Mouse (Mus musculus) limb, embryonic 15.5 days (tissue): Measurements from ENCODE around the gene Slain1. TPM values are rescaled to one million over a fixed set of nuclear protein-coding genes. Genes with fewer than 3 reads are reported as not detected.
"Not testable (repeated sequence)": the region's sequence is repeated elsewhere in the genome, so short reads cannot be mapped to it uniquely, and the experiment has no call there.

Experiments
- ATAC-seq: fragments of 200-750 bp; cut with Nextera tagmentation; 2 replicates; pipeline ENCODE4 v1.8.0; 2017; ENCODE audit warnings: low read depth, moderate TSS enrichment; ENCODE audit not compliant: insufficient number of reproducible peaks, low FRiP score, low TSS enrichment
- H3K27ac ChIP-seq: fragments of 300-500 bp; sonication (generic); 2 replicates; pipeline ENCODE4 v1.5.1; 2015; ENCODE audit warnings: moderate library complexity, mild to moderate bottlenecking, inconsistent platforms
- H3K27me3 ChIP-seq: fragments of 300-500 bp; sonication (generic); 2 replicates; pipeline ENCODE4 v1.6.1; 2015; ENCODE audit warnings: inconsistent platforms
- H3K36me3 ChIP-seq: fragments of 300-500 bp; sonication (generic); 2 replicates; pipeline ENCODE4 v1.6.1; 2015; ENCODE audit warnings: inconsistent platforms
- H3K4me1 ChIP-seq: fragments of 300-500 bp; sonication (generic); 2 replicates; pipeline ENCODE4 v1.6.1; 2015; ENCODE audit warnings: inconsistent platforms
- H3K4me2 ChIP-seq: fragments of 300-500 bp; sonication (generic); 2 replicates; pipeline ENCODE4 v1.6.1; 2015; ENCODE audit warnings: mild to moderate bottlenecking, inconsistent platforms
- H3K4me3 ChIP-seq: fragments of 300-500 bp; sonication (generic); 2 replicates; pipeline ENCODE4 v1.5.1; 2015; ENCODE audit warnings: mild to moderate bottlenecking, inconsistent platforms
- H3K9ac ChIP-seq: fragments of 300-500 bp; sonication (generic); 2 replicates; pipeline ENCODE4 v1.6.1; 2015; ENCODE audit warnings: inconsistent platforms
- H3K9me3 ChIP-seq: fragments of 300-500 bp; sonication (generic); 2 replicates; pipeline ENCODE4 v1.6.1; 2016; ENCODE audit warnings: inconsistent platforms
- WGBS: fragments of 180-500 bp; shearing (Covaris S2); methylation state at CpG from one replicate; pipeline ENCODE4 v1.1.7; 2015; 5-methylcytosine and 5-hydroxymethylcytosine counted together
- microRNA-seq: library from miRNA; unstranded; fragments of <30 nt; microRNA quantifications from one replicate; pipeline ENCODE4, GENCODE M21; 2016
- polyA plus RNA-seq: library from polyadenylated mRNA; unstranded; fragments of >200 nt; fragmentation: Nextera tagmentation; extraction: Ambion mirVana; gene quantifications from 2 replicates; pipeline ENCODE4 v1.2.1, GENCODE M21; 2015

The Slain1 gene
- polyA plus RNA-seq, 1 experiment from 2014 or later: 1.3 TPM

DNA sequence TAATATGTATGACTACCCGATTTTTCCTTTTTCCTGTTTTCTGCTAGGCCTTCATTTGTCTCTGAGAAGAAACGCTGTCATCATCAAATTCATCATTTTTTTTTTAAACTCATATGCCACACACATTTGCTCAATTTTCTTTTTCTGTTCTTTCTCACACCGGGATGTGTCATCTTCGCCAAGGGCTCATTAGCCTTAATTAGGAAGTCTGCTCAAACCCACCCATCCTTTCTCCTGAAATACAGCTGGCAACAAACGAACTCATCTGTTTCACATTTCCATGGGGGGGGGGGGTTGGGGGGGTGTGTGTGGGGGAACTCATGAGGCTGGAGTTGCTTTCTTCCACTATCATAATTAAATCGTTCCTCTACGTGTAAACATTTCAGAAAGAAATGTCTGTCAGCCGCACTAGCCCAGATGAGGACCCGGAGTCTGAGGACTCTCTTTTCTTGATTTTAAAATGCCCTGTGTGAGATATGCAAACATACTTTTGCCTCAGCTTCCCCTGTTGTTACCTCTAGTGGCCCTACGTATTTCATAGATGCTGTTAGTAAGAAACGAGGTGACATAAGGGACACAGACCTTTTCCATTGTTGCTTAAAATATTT is 79.8 kb downstream of the Slain1 start:
- H3K27ac ChIP-seq: no peak overlapping the region
- no peaks in the 10 kb centered on the region for H3K27me3 ChIP-seq
- 37% methylated on average over 11 of the region's 11 CpGs for WGBS
- H3K4me2 ChIP-seq: no peak overlapping the region
- no peak overlapping the region for H3K4me3 ChIP-seq
- H3K36me3 ChIP-seq: no peaks in the 10 kb centered on the region
- H3K4me1 ChIP-seq: no peaks in the 10 kb centered on the region
- H3K9ac ChIP-seq: no peak overlapping the region
- H3K9me3 ChIP-seq: no peaks in the 10 kb centered on the region
- no peak for ATAC-seq

DNA sequence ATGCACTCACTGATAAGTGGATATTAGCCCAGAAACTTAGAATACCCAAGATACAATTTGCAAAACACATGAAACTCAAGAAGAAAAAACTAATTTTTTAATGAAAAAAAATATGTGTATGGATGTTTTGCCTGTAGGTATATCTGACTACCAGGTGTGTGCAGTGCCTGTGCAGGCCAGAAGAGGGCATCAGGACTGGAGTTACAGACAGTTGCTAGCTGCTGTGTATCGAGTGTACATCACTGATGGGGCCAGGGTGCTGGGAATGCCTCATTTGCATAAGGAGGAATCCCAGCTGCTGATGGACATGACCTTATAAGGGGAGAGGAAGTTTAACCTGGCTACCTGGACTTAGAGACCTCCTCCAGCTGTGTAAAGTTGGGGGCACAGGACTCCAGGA is 82.6 kb downstream of the Slain1 start:
- Histone ChIP-seq H3K4me2 (no peak overlapping the region), H3K27me3 (no peaks in the 10 kb centered on the region), H3K36me3 (no peaks in the 10 kb centered on the region), H3K9me3 (no peaks in the 10 kb centered on the region), H3K4me1 (no peaks in the 10 kb centered on the region), H3K9ac (no peak overlapping the region), H3K4me3 (no peak overlapping the region), H3K27ac (no peak overlapping the region)
- ATAC-seq: no peak
- 79% methylated on average over 1 of the region's 1 CpGs for WGBS

DNA sequence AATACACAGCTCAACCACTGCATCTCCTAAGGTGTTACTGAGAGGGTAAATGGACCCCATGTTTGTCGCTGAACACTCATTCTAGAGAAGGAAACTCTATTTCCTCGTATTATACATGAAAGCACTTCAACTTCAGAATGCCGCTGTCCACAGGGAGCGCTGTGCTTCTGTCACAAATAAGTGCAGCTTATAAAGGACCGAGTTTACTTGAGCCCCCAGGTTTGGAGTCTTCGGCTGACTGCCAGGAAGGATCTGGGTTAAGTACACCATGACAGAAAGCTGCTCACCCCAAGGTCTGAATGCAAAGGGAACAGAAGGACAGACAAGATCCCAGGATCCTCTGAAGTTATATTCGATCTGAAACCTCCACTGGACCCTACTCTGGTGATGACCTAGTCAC is 91.2 kb downstream of the Slain1 start:
- no peak overlapping the region for H3K27ac ChIP-seq
- H3K4me3 ChIP-seq: no peak overlapping the region
- no peaks in the 10 kb centered on the region for H3K36me3 ChIP-seq
- H3K4me2 ChIP-seq: no peak overlapping the region
- H3K9ac ChIP-seq: no peak overlapping the region
- no peaks in the 10 kb centered on the region for H3K27me3 ChIP-seq
- no peaks in the 10 kb centered on the region for H3K9me3 ChIP-seq
- H3K4me1 ChIP-seq: no peaks in the 10 kb centered on the region
- WGBS: 81% methylated on average over 7 of the region's 7 CpGs
- no peak for ATAC-seq

DNA sequence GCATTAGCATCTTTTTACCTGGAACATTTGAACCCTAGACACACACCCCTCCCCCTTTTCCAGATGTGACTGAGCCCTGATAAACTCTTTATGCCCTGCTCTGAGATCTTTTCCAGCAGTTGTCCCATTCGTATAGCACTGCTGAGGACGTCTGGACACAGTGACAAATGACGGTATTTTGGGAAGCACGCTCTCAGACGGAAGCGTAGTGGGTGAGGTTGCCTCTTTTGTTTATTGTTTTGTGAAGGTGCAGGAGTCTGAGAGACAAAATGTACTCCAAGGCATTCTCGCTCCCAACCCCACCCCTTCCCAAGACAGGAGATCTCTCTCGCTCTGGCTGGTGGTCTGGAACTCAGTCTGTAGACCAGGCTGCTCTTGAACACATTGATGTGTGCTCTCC is 92.1 kb downstream of the Slain1 start:
- H3K9ac ChIP-seq: no peak overlapping the region
- 74% methylated on average over 8 of the region's 8 CpGs for WGBS
- ATAC-seq: no peak

DNA sequence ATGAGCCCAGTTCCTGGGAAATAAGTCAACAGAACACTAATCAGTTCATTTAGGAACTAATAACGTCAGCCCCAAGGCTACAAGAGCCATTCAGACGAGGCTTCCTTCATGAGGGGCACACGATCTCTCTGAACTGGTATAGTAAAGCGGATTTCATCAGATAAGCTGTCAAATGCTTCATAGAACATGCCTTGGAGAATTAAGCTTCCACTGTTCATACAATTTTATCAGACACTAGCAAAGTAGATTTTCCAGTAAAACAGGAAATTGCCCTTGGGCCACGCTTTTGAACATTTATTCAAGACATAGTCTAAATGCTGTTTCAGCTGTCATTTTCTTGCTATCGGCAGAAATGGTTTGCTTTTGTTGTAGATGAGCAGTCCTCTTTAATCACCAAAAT is 97.3 kb downstream of the Slain1 start:
- no peaks in the 10 kb centered on the region for H3K27me3 ChIP-seq
- no peak overlapping the region for H3K27ac ChIP-seq
- H3K9ac ChIP-seq: no peak overlapping the region
- H3K4me2 ChIP-seq: no peak overlapping the region
- 39% methylated on average over 6 of the region's 6 CpGs for WGBS
- no peaks in the 10 kb centered on the region for H3K36me3 ChIP-seq
- H3K9me3 ChIP-seq: no peaks in the 10 kb centered on the region
- H3K4me1 ChIP-seq: no peaks in the 10 kb centered on the region
- ATAC-seq: no peak
- H3K4me3 ChIP-seq: no peak overlapping the region

More for the DNA sequence above, 92.1 kb downstream of the Slain1 start:
- H3K9me3 ChIP-seq: no peaks in the 10 kb centered on the region
- H3K36me3 ChIP-seq: no peaks in the 10 kb centered on the region
- H3K4me1 ChIP-seq: no peaks in the 10 kb centered on the region
- no peak overlapping the region for H3K27ac ChIP-seq
- no peak overlapping the region for H3K4me3 ChIP-seq
- H3K4me2 ChIP-seq: no peak overlapping the region
- H3K27me3 ChIP-seq: no peaks in the 10 kb centered on the region

DNA sequence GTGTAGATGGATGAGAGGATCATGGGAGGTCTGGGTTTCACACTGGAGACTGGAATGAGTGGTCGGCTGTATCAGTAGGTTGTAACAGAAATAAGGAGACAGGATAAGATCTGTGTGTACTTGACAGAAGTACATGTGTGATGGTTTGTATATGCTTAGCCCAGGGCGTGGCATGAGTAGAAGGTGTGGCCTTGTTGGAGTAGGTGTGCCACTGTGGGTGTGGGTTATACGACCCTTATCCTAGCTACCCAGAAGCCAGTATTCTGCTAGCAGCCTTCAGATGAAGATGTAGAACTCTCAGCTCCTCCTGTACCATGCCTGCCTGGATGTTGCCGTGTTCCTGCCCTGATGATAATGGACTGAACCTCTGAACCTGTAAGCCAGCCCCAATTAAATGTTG is 100.6 kb downstream of the Slain1 start:
- not testable (repeated sequence) for H3K27ac ChIP-seq, H3K36me3 ChIP-seq, H3K27me3 ChIP-seq, H3K9me3 ChIP-seq, H3K4me2 ChIP-seq, H3K9ac ChIP-seq, ATAC-seq, H3K4me3 ChIP-seq, H3K4me1 ChIP-seq
- 86% methylated on average over 4 of the region's 4 CpGs for WGBS

DNA sequence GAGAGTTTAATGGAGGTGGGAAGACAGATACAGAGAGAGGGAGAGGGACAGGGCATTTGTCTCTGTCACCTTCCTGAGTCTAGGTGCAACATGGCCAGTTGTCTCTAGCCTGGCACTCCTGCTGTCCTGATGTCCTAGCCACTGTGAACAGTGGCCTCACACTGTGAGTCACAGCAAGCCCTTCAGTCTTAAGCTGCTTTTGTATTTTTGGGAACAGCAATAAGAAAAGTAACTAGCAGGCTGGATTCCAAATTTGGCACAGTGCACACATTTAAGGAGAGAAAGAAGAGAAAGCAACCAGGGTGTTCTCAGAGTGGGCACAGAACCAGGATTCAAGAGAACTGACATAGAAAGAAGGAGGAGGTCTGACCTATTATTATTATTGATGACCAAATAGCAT is 101.4 kb downstream of the Slain1 start:
- Histone ChIP-seq H3K9me3 (no peaks in the 10 kb centered on the region), H3K4me2 (no peak overlapping the region), H3K27ac (no peak overlapping the region), H3K36me3 (no peaks in the 10 kb centered on the region), H3K4me1 (no peaks in the 10 kb centered on the region), H3K4me3 (no peak overlapping the region), H3K27me3 (no peaks in the 10 kb centered on the region), H3K9ac (no peak overlapping the region)
- ATAC-seq: no peak

DNA sequence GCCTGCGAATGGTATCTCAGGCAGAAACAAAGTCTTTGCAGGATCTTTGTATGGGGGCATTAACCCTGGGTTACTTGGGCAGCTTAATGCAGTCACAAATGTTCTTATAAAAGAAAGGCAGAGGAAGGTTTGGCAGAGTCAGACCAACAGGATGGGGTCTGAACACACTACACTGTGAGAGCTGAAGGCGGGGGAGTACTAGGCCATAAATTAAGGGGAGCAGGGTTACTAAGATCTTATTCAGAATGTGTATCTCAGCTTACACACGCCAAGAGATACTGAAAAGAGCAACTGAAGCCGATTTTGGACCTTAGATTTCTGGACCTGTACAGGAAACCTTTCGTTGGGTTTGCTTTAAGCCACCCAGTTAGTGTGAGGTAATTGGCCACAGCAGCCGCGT is 102.7 kb downstream of the Slain1 start:
- no peak overlapping the region for H3K9ac ChIP-seq
- no peak for ATAC-seq

DNA sequence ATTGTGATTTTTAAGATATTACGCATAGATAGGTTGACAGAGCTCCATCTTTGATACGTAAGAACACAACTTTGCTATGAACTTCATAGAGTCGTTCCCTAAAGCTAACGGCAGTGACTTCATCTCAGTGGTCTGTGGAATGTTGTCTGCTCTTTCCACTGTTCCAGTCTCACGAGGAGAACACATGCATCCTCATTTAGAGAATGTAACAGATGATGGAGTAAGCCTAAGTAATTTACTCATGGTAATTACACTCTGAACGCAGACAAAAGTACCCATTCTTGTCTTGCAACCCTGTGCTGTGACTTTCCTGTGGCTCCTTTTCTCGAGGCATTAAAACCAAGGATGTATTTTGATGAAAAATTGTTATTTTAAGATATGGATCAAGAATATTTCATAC is 104.0 kb downstream of the Slain1 start:
- H3K9ac ChIP-seq: no peak overlapping the region
- no peak for ATAC-seq
- H3K4me2 ChIP-seq: no peak overlapping the region
- H3K9me3 ChIP-seq: no peaks in the 10 kb centered on the region
- H3K27ac ChIP-seq: no peak overlapping the region
- H3K4me1 ChIP-seq: no peaks in the 10 kb centered on the region
- H3K36me3 ChIP-seq: no peaks in the 10 kb centered on the region
- H3K27me3 ChIP-seq: no peaks in the 10 kb centered on the region
- H3K4me3 ChIP-seq: no peak overlapping the region
- 58% methylated on average over 7 of the region's 7 CpGs for WGBS

More for the DNA sequence above, 102.7 kb downstream of the Slain1 start:
- no peak overlapping the region for H3K4me2 ChIP-seq
- H3K27ac ChIP-seq: no peak overlapping the region
- H3K4me1 ChIP-seq: no peaks in the 10 kb centered on the region
- WGBS: 85% methylated on average over 7 of the region's 7 CpGs
- H3K4me3 ChIP-seq: no peak overlapping the region
- no peaks in the 10 kb centered on the region for H3K27me3 ChIP-seq
- no peaks in the 10 kb centered on the region for H3K9me3 ChIP-seq
- H3K36me3 ChIP-seq: no peaks in the 10 kb centered on the region

DNA sequence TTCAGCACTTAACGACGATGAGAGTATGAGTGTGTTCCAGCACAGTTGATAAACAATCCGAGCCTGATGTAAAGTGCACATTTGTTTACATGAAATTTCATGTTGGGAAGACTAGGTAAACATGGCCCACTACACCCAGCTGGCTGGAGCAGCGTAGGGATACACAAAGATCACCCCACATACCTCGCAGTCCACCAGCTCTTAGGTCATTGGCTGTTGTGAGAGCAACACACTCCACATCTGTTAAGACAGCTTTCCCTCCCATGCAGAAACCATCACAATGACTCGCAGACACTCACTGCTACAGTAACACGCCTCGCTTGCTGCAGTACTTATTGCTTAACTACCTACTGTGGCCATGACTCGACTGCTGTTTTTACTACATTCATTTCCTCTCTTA is 104.4 kb downstream of the Slain1 start:
- Histone ChIP-seq H3K9me3 (no peaks in the 10 kb centered on the region), H3K27ac (no peak overlapping the region), H3K9ac (no peak overlapping the region), H3K36me3 (no peaks in the 10 kb centered on the region), H3K4me1 (no peaks in the 10 kb centered on the region), H3K27me3 (no peaks in the 10 kb centered on the region), H3K4me3 (no peak overlapping the region), H3K4me2 (no peak overlapping the region)
- ATAC-seq: no peak
- WGBS: 69% methylated on average over 9 of the region's 9 CpGs

Small RNA genes lying within 50 kb of the gene (microRNA-seq; reads per million reads assigned to microRNA genes)
- not detected for gene Gm22877

Other genes with a start within 250 kb of the Slain1 start
- gene Scel, start 136.9 kb upstream of the Slain1 start, polyA plus RNA-seq: 29.3 and 33.2 TPM in 2 replicates
- gene Ednrb, start 194.2 kb downstream of the Slain1 start, polyA plus RNA-seq: 21.6 and 28.1 TPM in 2 replicates